Mouse (Mus musculus): ENCODE results near the gene Ptdss2. TPM values are rescaled to one million over a fixed set of nuclear protein-coding genes. Genes with fewer than 3 reads are reported as not detected.

The Ptdss2 gene
- polyA plus RNA-seq, 1 experiment from 2014 or later, result 80.1 TPM

DNA sequence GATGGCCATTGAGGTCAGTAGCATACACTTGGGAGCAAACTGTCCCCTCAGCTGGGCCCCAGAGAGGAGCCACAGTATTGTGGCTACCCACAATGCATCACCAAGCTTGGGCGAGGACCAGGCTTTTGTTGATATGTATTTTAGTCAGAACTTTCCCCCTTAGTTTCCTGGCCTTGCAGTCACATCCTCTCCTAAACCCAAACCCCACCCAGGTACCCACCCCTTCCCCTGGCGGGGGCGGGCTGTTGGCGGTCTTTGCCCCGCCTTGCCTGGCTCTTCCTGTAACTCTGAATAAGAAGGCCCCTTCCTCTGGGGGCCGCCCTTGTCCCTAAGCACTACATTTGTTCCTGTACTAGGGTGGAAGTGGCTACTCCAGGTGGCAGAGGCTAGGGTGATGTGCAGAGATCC, 25.5 kb upstream of the Ptdss2 start:
- DNase-seq (ENCODE audit: low spot score), result no peak
- Histone ChIP-seq H3K27me3 (ENCODE audit: insufficient read depth, poor library complexity, severe bottlenecking) (peaks cover 76% of the 10 kb centered on the region), H3K9me3 (no peaks in the 10 kb centered on the region), H3K4me1 (replicated peaks) (peaks cover 57% of the 10 kb centered on the region), H3K4me3 (no peak overlapping the region), H3K36me3 (no peaks in the 10 kb centered on the region), H3K27ac (peak overlapping the region; percentile 8; the same call in 1 of the 2 replicates)
- WGBS, result 37% methylated on average over 6 of the region's 6 CpGs

- Histone ChIP-seq H3K36me3 (no peaks in the 10 kb centered on the region), H3K9me3 (no peaks in the 10 kb centered on the region), H3K27ac (0 out of 2 replicates have a peak overlapping the region, but pooled peaks have one; percentile 8), H3K27me3 (ENCODE audit: insufficient read depth, poor library complexity, severe bottlenecking) (peaks cover 77% of the 10 kb centered on the region), H3K4me3 (no peak overlapping the region), H3K4me1 (replicated peaks) (peaks cover 52% of the 10 kb centered on the region)
- no peak for DNase-seq (ENCODE audit: low spot score)
- 83% methylated on average over 5 of the region's 5 CpGs for WGBS
Measured at GRCm38 (mm10) chr7:141097177-141097576, 25.0 kb upstream of the Ptdss2 start.

DNA sequence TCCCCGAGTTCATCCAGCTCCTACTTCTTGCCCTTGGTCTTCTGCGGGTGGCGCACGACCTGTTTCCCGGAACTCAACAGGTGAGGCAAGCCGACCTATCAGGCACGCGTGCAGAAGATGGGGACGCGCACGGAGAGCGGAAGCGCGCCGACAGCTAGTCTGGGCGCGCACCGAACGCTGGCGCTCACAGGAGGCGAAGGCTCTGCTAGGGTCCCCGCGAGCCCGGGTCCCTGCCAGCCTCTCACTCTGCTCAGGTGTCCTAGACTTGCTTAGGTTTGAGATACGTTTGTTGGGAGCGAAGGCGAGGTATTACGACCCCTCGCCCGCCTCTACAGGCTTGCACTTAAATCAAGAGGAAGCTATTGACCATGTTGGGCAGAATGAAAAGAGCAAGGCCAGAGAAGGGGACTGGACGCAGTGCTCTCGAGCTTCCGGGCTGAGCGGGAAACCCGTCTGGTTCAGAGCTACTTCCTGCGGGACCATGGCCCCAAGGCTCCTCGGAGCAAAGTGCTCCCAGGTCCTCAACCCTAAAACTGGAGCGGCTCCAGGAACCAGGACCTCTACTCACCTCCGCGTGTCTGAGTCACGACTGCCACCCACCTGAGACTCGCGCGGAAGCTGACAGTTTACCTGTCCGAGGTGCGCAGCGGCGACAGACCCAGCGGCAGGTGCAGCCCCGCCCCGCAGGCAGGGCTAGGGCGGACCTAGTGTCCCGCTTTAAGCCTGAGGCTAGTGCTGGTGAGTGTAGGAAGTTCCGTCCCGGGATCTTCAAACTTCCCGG, 22.1 kb upstream of the Ptdss2 start, which contains the start of gene Sigirr:
Gene Sigirr (minus strand): TSS at position 662 of the 781 bp plus-strand sequence.
- peaks cover 26% of the 10 kb centered on the region for H3K4me1 ChIP-seq (replicated peaks)
- peak within 1 kb of the TSS; percentile 67 for H3K27ac ChIP-seq
- H3K36me3 ChIP-seq, result no peaks in the 10 kb centered on the region
- DNase-seq (ENCODE audit: low spot score), result peak; percentile 52
- peaks cover 74% of the 10 kb centered on the region for H3K27me3 ChIP-seq (ENCODE audit: insufficient read depth, poor library complexity, severe bottlenecking)
- H3K4me3 ChIP-seq, result peak within 1 kb of the TSS; percentile 53
- WGBS, result 1% methylated on average over 56 of the region's 56 CpGs
- no peaks in the 10 kb centered on the region for H3K9me3 ChIP-seq

GRCm38 (mm10) chr7:141103161-141103560, 19.0 kb upstream of the Ptdss2 start:
- no peak overlapping the region for H3K4me3 ChIP-seq
- H3K36me3 ChIP-seq, result no peaks in the 10 kb centered on the region
- no peaks in the 10 kb centered on the region for H3K9me3 ChIP-seq
- WGBS, result 71% methylated on average over 3 of the region's 3 CpGs
- peaks cover 51% of the 10 kb centered on the region for H3K27me3 ChIP-seq (ENCODE audit: insufficient read depth, poor library complexity, severe bottlenecking)
- no peak for DNase-seq (ENCODE audit: low spot score)
- H3K27ac ChIP-seq, result no peak overlapping the region
- H3K4me1 ChIP-seq (replicated peaks), result peaks cover 12% of the 10 kb centered on the region

DNA sequence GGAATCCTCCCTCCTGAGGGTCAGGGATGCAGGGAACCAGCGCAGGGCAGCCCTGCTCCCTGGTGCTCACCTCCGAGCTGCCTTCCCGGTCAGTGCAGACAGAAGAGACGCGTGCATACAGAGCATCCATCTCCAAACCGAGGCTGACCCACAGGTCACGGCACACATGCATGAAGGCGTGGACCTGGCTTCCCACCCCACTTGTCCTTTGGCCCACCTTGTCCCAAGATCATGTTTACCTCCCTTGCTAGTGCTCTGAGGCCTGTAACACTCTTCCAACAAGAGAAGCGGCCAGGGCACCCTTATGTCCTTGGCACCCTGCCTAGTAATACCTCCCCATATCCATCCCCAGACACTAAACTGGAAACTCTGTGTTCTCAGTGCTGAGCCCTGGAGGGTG, 6.3 kb upstream of the Ptdss2 start:
- WGBS, result 87% methylated on average over 9 of the region's 9 CpGs
- no peak overlapping the region for H3K4me3 ChIP-seq

DNA sequence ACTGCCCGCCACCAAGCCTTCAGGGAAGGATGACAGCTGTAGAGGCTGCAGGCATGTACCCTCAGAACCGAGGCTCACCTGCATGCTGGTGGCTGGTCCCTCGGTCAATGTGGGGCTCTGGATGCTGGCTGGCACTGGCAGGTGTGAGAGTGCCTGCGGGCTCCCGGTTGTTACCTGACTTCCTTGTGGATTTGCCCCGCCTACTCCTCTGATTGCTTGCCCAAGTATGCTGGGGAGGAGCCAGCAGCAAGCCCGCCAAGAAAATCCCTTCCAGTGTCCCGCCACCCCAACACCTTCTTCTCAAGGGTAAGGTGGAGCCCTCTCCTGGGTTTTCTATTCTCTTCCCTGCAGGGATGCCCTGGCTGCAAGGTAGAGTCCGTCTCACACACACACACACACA, 4.5 kb upstream of the Ptdss2 start, which contains the start of gene Ano9:
Gene Ano9 (minus strand): TSS at position 171 of the 400 bp plus-strand sequence.
- no peaks in the 10 kb centered on the region for H3K36me3 ChIP-seq
- H3K27me3 ChIP-seq (ENCODE audit: insufficient read depth, poor library complexity, severe bottlenecking), result peaks cover 28% of the 10 kb centered on the region
- 13% methylated on average over 9 of the region's 9 CpGs for WGBS
- H3K9me3 ChIP-seq, result no peaks in the 10 kb centered on the region
- H3K4me3 ChIP-seq, result peak within 1 kb of the TSS; percentile 21; the same call in 1 of the 2 replicates
- DNase-seq (ENCODE audit: low spot score), result no peak
- H3K4me1 ChIP-seq (replicated peaks), result peaks cover 8% of the 10 kb centered on the region; the same call in 1 of the 2 replicates
- no peak within 1 kb of the TSS for H3K27ac ChIP-seq

More for the DNA sequence above, 6.3 kb upstream of the Ptdss2 start:
- Histone ChIP-seq H3K4me1 (replicated peaks) (peaks cover 8% of the 10 kb centered on the region; the same call in 1 of the 2 replicates), H3K27ac (no peak overlapping the region), H3K36me3 (no peaks in the 10 kb centered on the region), H3K27me3 (ENCODE audit: insufficient read depth, poor library complexity, severe bottlenecking) (peaks cover 28% of the 10 kb centered on the region), H3K9me3 (no peaks in the 10 kb centered on the region)
- DNase-seq (ENCODE audit: low spot score), result no peak

DNA sequence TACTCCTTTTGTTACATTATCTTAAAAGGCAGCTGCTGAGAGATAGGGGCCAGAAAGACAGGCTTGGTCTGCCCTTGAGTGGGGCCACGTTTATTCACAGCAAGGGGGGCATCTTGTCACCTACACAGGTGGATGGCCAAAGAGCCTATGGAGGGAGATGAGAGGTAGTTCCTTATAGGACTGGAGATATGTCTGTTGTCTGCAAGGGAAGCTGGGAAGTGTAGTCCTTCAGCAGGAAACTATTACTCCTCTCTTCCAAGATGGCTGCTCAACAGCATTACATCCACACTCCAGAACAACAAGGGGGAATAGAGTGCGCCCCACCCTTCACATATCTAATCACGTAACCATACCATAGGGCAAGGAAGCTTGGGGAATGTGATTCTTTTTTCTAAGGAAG, 2.7 kb upstream of the Ptdss2 start:
- no peak for DNase-seq (ENCODE audit: low spot score)
- Histone ChIP-seq H3K27me3 (ENCODE audit: insufficient read depth, poor library complexity, severe bottlenecking) (peaks cover 28% of the 10 kb centered on the region), H3K27ac (no peak overlapping the region), H3K9me3 (no peaks in the 10 kb centered on the region), H3K36me3 (no peaks in the 10 kb centered on the region), H3K4me1 (replicated peaks) (peaks cover 17% of the 10 kb centered on the region), H3K4me3 (no peak overlapping the region)
- 77% methylated on average over 3 of the region's 3 CpGs for WGBS

DNA sequence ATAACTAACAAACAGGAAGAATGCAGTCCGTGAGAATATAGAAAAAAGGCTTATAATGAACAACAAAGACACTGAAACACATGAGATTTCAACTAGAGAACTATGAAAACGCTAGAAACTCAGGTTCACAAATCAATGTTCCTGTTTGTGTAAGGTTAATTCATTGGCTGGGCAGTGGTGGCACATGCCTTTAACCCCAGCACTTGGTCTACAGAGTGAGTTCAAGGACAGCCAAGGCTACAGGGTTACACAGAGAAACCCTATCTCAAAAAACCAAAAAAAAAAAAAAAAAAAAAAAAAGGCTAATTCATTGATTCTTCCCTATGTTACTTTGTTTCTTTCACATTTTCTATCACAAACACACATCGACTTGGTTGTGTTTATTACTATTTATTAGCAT, 1.6 kb upstream of the Ptdss2 start:
- Histone ChIP-seq H3K9me3 (no peaks in the 10 kb centered on the region), H3K4me1 (replicated peaks) (peaks cover 17% of the 10 kb centered on the region), H3K27me3 (ENCODE audit: insufficient read depth, poor library complexity, severe bottlenecking) (peaks cover 28% of the 10 kb centered on the region), H3K27ac (no peak overlapping the region), H3K4me3 (no peak overlapping the region), H3K36me3 (no peaks in the 10 kb centered on the region)
- 81% methylated on average over 3 of the region's 3 CpGs for WGBS
- no peak for DNase-seq (ENCODE audit: low spot score)

DNA sequence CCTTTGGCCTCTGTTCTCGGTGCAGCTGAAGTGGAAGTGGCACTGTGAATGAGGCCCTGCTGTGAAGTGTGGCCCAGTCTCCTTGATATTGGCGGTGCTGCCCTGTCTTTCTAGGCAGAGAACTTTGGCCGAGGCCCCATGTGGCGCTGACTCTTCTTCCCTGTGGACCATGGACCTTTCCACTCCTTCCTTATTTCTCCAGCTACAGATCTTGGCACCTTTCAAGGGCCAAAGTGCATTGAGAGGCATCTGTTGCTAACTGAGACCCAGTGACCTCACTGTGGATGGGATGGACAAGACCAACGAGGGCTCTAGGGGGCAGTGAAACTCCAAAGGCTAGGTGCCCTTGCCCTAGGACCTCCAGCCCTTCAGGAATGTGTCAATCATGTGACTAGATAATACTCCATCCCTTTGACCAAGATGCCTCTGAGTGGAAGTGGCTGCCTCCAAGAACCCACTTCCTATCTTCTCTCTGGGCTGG, 1.1 kb upstream of the Ptdss2 start:
- peaks cover 17% of the 10 kb centered on the region for H3K4me1 ChIP-seq (replicated peaks)
- H3K27me3 ChIP-seq (ENCODE audit: insufficient read depth, poor library complexity, severe bottlenecking), result peaks cover 23% of the 10 kb centered on the region
- H3K36me3 ChIP-seq, result no peaks in the 10 kb centered on the region
- no peaks in the 10 kb centered on the region for H3K9me3 ChIP-seq
- no peak overlapping the region for H3K27ac ChIP-seq
- WGBS, result 80% methylated on average over 5 of the region's 5 CpGs
- no peak for DNase-seq (ENCODE audit: low spot score)
- no peak overlapping the region for H3K4me3 ChIP-seq

GRCm38 (mm10) chr7:141122689-141123516, 721 bp downstream of the Ptdss2 start:
- Histone ChIP-seq H3K4me1 (replicated peaks) (peaks cover 12% of the 10 kb centered on the region), H3K4me3 (peak overlapping the region; percentile 56), H3K27ac (peak overlapping the region; percentile 87), H3K36me3 (no peaks in the 10 kb centered on the region), H3K27me3 (ENCODE audit: insufficient read depth, poor library complexity, severe bottlenecking) (peaks cover 6% of the 10 kb centered on the region), H3K9me3 (no peaks in the 10 kb centered on the region)
- 2% methylated on average over 29 of the region's 29 CpGs for WGBS
- DNase-seq (ENCODE audit: low spot score), result peak; percentile 98

- Histone ChIP-seq H3K27me3 (ENCODE audit: insufficient read depth, poor library complexity, severe bottlenecking) (peaks cover under 1% of the 10 kb centered on the region; the same call in 1 of the 2 replicates), H3K27ac (peak overlapping the region; percentile 87), H3K36me3 (no peaks in the 10 kb centered on the region), H3K4me3 (peak overlapping the region; percentile 56), H3K4me1 (replicated peaks) (peaks cover 9% of the 10 kb centered on the region), H3K9me3 (no peaks in the 10 kb centered on the region)
- 3% methylated on average over 15 of the region's 15 CpGs for WGBS
- no peak for DNase-seq (ENCODE audit: low spot score)
Measured at GRCm38 (mm10) chr7:141123517-141123856, 1.3 kb downstream of the Ptdss2 start.

- Histone ChIP-seq H3K27me3 (ENCODE audit: insufficient read depth, poor library complexity, severe bottlenecking) (no peaks in the 10 kb centered on the region), H3K27ac (peak overlapping the region; percentile 94), H3K4me1 (replicated peaks) (peaks cover 17% of the 10 kb centered on the region), H3K9me3 (no peaks in the 10 kb centered on the region), H3K36me3 (peaks cover 25% of the 10 kb centered on the region), H3K4me3 (peak overlapping the region; percentile 81)
- 1% methylated on average over 59 of the region's 59 CpGs for WGBS
- peak; percentile 96 for DNase-seq (ENCODE audit: low spot score)
Measured at GRCm38 (mm10) chr7:141131024-141131820, 9.0 kb downstream of the Ptdss2 start.
